Mouse (Mus musculus): ENCODE data around the gene Plcg1. TPM values are rescaled to one million over a fixed set of nuclear protein-coding genes. Genes with fewer than 3 reads are reported as not detected.

The Plcg1 gene
- total RNA-seq (2023): 1 to 10 TPM; 7.5 to 7.9 TPM

DNA sequence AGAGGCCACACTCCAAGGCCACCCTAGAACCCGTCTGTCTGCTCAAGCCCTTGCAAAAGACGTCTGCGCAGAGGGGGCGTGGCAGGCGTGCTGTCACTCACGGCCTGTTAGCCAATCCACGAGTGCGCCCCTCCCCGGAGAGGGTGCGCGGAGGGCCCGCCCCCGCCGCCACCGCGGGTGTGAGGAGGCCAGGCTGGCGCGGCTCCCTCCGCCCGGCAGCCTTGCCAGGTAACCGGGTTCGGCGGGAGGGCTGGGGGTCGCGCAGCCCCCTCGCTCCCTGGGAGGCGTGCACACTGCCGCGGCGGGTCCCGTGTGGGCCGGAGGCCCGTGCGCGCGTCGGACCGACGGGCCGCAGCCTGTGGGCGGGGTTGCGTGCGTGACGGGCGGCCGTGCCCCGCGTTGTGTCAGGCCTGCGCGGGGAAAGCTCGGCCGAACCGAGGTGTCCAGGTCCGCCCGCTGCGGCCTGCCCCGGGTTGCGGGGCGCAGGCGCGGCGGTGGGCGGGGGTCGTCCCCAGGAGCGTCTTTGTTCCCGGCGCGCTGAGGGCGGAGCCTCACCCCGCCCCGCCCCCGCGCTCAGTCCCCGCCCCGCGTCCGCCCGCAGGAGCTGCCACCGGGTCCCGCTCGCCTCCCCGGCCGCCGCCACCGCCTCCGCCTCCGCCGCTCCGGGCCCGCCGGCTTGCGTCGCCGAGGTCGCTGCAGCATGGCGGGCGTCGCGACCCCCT, at the start of gene Plcg1:
Plcg1 (plus strand) TSS at position 184 of the 722 bp plus-strand sequence.

Other genes starting within 250 kb of the Plcg1 start
- 100 to 1,000 TPM; 120 to 135 TPM for gene Top1, start 85.4 kb upstream of the Plcg1 start, total RNA-seq (2023)
- gene Zhx3, start 141.7 kb downstream of the Plcg1 start, total RNA-seq (2023): 1 to 10 TPM; 5.5 to 8.3 TPM
- gene Lpin3, start 149.4 kb downstream of the Plcg1 start, total RNA-seq (2023): not detected
- not detected for gene Emilin3, start 181.0 kb downstream of the Plcg1 start, total RNA-seq (2023)